Mouse (Mus musculus): ENCODE results near the gene Amigo3. TPM values are rescaled to one million over a fixed set of nuclear protein-coding genes. Genes with fewer than 3 reads are reported as not detected.

Gene Amigo3
- polyA plus RNA-seq, 1 experiment from 2014 or later = 2.1 TPM

- H3K4me1 ChIP-seq (ENCODE audit: control insufficient read depth, low read depth, low read length) = peaks cover 46% of the 10 kb centered on the region
- H3K27ac ChIP-seq (ENCODE audit: low read length) = no peak overlapping the region
- no peak overlapping the region for H3K4me2 ChIP-seq (ENCODE audit: low read depth, low read length)
- no peak overlapping the region for H3K4me3 ChIP-seq (ENCODE audit: low read depth, low read length)
- H3K9me3 ChIP-seq (replicated peaks; ENCODE audit: control insufficient read depth, low read length) = no peaks in the 10 kb centered on the region
- H3K9ac ChIP-seq (ENCODE audit: low read depth, low read length) = no peak overlapping the region
- ATAC-seq (ENCODE audit: low read depth) = no peak
- H3K36me3 ChIP-seq (ENCODE audit: control insufficient read depth, insufficient read depth) = peaks cover 72% of the 10 kb centered on the region
- 94% methylated on average over 7 of the region's 7 CpGs for WGBS (ENCODE audit: insufficient replicate concordance)
- no peaks in the 10 kb centered on the region for H3K27me3 ChIP-seq (ENCODE audit: control insufficient read depth, insufficient read depth, low read depth, low read length)
Observed at GRCm38 (mm10) chr9:108090611-108091120, 37.7 kb downstream of the Amigo3 start.

- Histone ChIP-seq H3K36me3 (ENCODE audit: control insufficient read depth, insufficient read depth) (peaks cover 46% of the 10 kb centered on the region), H3K4me1 (ENCODE audit: control insufficient read depth, low read depth, low read length) (peaks cover 54% of the 10 kb centered on the region)
- 39% methylated on average over 10 of the region's 10 CpGs for WGBS (ENCODE audit: insufficient replicate concordance)
Observed at GRCm38 (mm10) chr9:108093586-108093985, 40.6 kb downstream of the Amigo3 start.

GRCm38 (mm10) chr9:108094184-108094941, 41.4 kb downstream of the Amigo3 start, which contains the start of gene Apeh:
Gene Apeh (minus strand): TSS chr9:108094606.
- Histone ChIP-seq H3K36me3 (ENCODE audit: control insufficient read depth, insufficient read depth) (peaks cover 38% of the 10 kb centered on the region), H3K9ac (ENCODE audit: low read depth, low read length) (peak within 1 kb of the TSS; percentile 99), H3K27me3 (ENCODE audit: control insufficient read depth, insufficient read depth, low read depth, low read length) (no peaks in the 10 kb centered on the region), H3K27ac (ENCODE audit: low read length) (peak within 1 kb of the TSS; percentile 100), H3K4me3 (ENCODE audit: low read depth, low read length) (peak within 1 kb of the TSS; percentile 80), H3K4me2 (ENCODE audit: low read depth, low read length) (peak within 1 kb of the TSS; percentile 94), H3K4me1 (ENCODE audit: control insufficient read depth, low read depth, low read length) (peaks cover 59% of the 10 kb centered on the region), H3K9me3 (replicated peaks; ENCODE audit: control insufficient read depth, low read length) (no peaks in the 10 kb centered on the region)
- peak; percentile 83 for ATAC-seq (ENCODE audit: low read depth)
- WGBS (ENCODE audit: insufficient replicate concordance) = under 1% methylated on average over 52 of the region's 52 CpGs

More at GRCm38 (mm10) chr9:108093586-108093985, 40.6 kb downstream of the Amigo3 start:
- no peaks in the 10 kb centered on the region for H3K27me3 ChIP-seq (ENCODE audit: control insufficient read depth, insufficient read depth, low read depth, low read length)
- peak overlapping the region; percentile 94 for H3K4me2 ChIP-seq (ENCODE audit: low read depth, low read length)
- H3K27ac ChIP-seq (ENCODE audit: low read length) = peak overlapping the region; percentile 100
- peak overlapping the region; percentile 99 for H3K9ac ChIP-seq (ENCODE audit: low read depth, low read length)
- no peaks in the 10 kb centered on the region for H3K9me3 ChIP-seq (replicated peaks; ENCODE audit: control insufficient read depth, low read length)
- no peak for ATAC-seq (ENCODE audit: low read depth)
- H3K4me3 ChIP-seq (ENCODE audit: low read depth, low read length) = peak overlapping the region; percentile 80

- peaks cover 32% of the 10 kb centered on the region for H3K36me3 ChIP-seq (ENCODE audit: control insufficient read depth, insufficient read depth)
Observed at GRCm38 (mm10) chr9:108094998-108095411, 42.0 kb downstream of the Amigo3 start.

GRCm38 (mm10) chr9:108095518-108095917, 42.6 kb downstream of the Amigo3 start:
- peak overlapping the region; percentile 100 for H3K27ac ChIP-seq (ENCODE audit: low read length)
- peak; percentile 16 for ATAC-seq (ENCODE audit: low read depth)
- no peaks in the 10 kb centered on the region for H3K9me3 ChIP-seq (replicated peaks; ENCODE audit: control insufficient read depth, low read length)
- peak overlapping the region; percentile 99 for H3K9ac ChIP-seq (ENCODE audit: low read depth, low read length)
- peaks cover 26% of the 10 kb centered on the region for H3K36me3 ChIP-seq (ENCODE audit: control insufficient read depth, insufficient read depth)
- under 1% methylated on average over 3 of the region's 3 CpGs for WGBS (ENCODE audit: insufficient replicate concordance)
- H3K27me3 ChIP-seq (ENCODE audit: control insufficient read depth, insufficient read depth, low read depth, low read length) = no peaks in the 10 kb centered on the region
- H3K4me2 ChIP-seq (ENCODE audit: low read depth, low read length) = peak overlapping the region; percentile 94
- H3K4me1 ChIP-seq (ENCODE audit: control insufficient read depth, low read depth, low read length) = peaks cover 61% of the 10 kb centered on the region
- peak overlapping the region; percentile 80 for H3K4me3 ChIP-seq (ENCODE audit: low read depth, low read length)

More at GRCm38 (mm10) chr9:108094998-108095411, 42.0 kb downstream of the Amigo3 start:
- WGBS (ENCODE audit: insufficient replicate concordance) = under 1% methylated on average over 16 of the region's 16 CpGs
- peak; percentile 86 for ATAC-seq (ENCODE audit: low read depth)
- peak overlapping the region; percentile 94 for H3K4me2 ChIP-seq (ENCODE audit: low read depth, low read length)
- peak overlapping the region; percentile 80 for H3K4me3 ChIP-seq (ENCODE audit: low read depth, low read length)
- H3K9me3 ChIP-seq (replicated peaks; ENCODE audit: control insufficient read depth, low read length) = no peaks in the 10 kb centered on the region
- peak overlapping the region; percentile 99 for H3K9ac ChIP-seq (ENCODE audit: low read depth, low read length)
- H3K4me1 ChIP-seq (ENCODE audit: control insufficient read depth, low read depth, low read length) = peaks cover 61% of the 10 kb centered on the region
- peak overlapping the region; percentile 100 for H3K27ac ChIP-seq (ENCODE audit: low read length)
- no peaks in the 10 kb centered on the region for H3K27me3 ChIP-seq (ENCODE audit: control insufficient read depth, insufficient read depth, low read depth, low read length)

DNA sequence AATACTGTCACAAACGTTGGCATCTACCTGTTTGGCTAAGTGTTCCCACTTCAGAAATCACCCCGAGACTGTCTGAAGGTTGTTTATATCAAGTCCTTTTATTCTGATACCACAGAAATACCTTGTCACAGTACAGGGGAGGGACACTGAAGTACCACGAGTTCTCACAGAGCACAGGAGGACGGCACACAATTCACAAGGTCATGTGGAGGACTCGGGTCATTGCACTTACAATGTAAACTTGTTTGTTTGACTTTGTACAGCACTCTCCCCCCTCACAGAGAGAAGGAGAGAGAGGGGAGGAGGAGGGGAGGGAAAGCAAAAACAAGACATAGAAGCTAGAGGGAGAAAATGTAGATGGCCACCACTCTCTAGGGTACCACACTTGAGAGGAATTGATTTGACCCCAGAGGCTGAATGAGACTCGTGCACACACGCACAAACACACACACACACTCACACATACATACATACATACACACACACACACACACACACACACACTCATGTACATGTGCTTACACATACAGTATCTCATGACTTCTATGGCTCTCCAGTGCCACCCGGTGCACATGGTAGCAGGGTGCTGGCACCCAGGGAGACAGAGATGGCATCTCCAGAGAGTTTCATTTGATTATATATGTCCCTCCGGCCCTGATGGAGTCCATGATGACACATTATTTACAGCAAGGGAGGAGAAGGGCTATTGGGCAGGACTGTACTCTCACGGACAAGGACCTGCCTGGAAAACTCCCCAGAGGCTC, 43.2 kb downstream of the Amigo3 start:
- H3K4me3 ChIP-seq (ENCODE audit: low read depth, low read length) = peak overlapping the region; percentile 80

GRCm38 (mm10) chr9:108099619-108100018, 46.7 kb downstream of the Amigo3 start:
- H3K27ac ChIP-seq (ENCODE audit: low read length) = peak overlapping the region; percentile 16; the same call in 1 of the 2 replicates
- no peak overlapping the region for H3K4me2 ChIP-seq (ENCODE audit: low read depth, low read length)
- peaks cover 45% of the 10 kb centered on the region for H3K4me1 ChIP-seq (ENCODE audit: control insufficient read depth, low read depth, low read length)
- no peak overlapping the region for H3K4me3 ChIP-seq (ENCODE audit: low read depth, low read length)
- no peaks in the 10 kb centered on the region for H3K9me3 ChIP-seq (replicated peaks; ENCODE audit: control insufficient read depth, low read length)
- 88% methylated on average over 8 of the region's 8 CpGs for WGBS (ENCODE audit: insufficient replicate concordance)
- no peak for ATAC-seq (ENCODE audit: low read depth)
- H3K9ac ChIP-seq (ENCODE audit: low read depth, low read length) = no peak overlapping the region
- H3K36me3 ChIP-seq (ENCODE audit: control insufficient read depth, insufficient read depth) = 0 out of 2 replicates have a peak, but pooled peaks cover 3% of the 10 kb centered on the region
- H3K27me3 ChIP-seq (ENCODE audit: control insufficient read depth, insufficient read depth, low read depth, low read length) = no peaks in the 10 kb centered on the region

More for the DNA sequence above, 43.2 kb downstream of the Amigo3 start:
- H3K4me2 ChIP-seq (ENCODE audit: low read depth, low read length) = peak overlapping the region; percentile 94
- no peaks in the 10 kb centered on the region for H3K9me3 ChIP-seq (replicated peaks; ENCODE audit: control insufficient read depth, low read length)
- H3K4me1 ChIP-seq (ENCODE audit: control insufficient read depth, low read depth, low read length) = peaks cover 59% of the 10 kb centered on the region
- 33% methylated on average over 10 of the region's 10 CpGs for WGBS (ENCODE audit: insufficient replicate concordance)
- H3K36me3 ChIP-seq (ENCODE audit: control insufficient read depth, insufficient read depth) = peaks cover 20% of the 10 kb centered on the region
- H3K27me3 ChIP-seq (ENCODE audit: control insufficient read depth, insufficient read depth, low read depth, low read length) = no peaks in the 10 kb centered on the region
- peak overlapping the region; percentile 99 for H3K9ac ChIP-seq (ENCODE audit: low read depth, low read length)
- peak; percentile 8; the same call in 1 of the 2 replicates for ATAC-seq (ENCODE audit: low read depth)
- H3K27ac ChIP-seq (ENCODE audit: low read length) = peak overlapping the region; percentile 100

GRCm38 (mm10) chr9:108104766-108105548, 52.0 kb downstream of the Amigo3 start:
- H3K9ac ChIP-seq (ENCODE audit: low read depth, low read length) = peak overlapping the region; percentile 32
- peak overlapping the region; percentile 28 for H3K4me3 ChIP-seq (ENCODE audit: low read depth, low read length)
- H3K27ac ChIP-seq (ENCODE audit: low read length) = peak overlapping the region; percentile 23
- peak; percentile 65 for ATAC-seq (ENCODE audit: low read depth)
- 36% methylated on average over 31 of the region's 31 CpGs for WGBS (ENCODE audit: insufficient replicate concordance)
- H3K27me3 ChIP-seq (ENCODE audit: control insufficient read depth, insufficient read depth, low read depth, low read length) = peaks cover 5% of the 10 kb centered on the region; the same call in 1 of the 2 replicates
- peak overlapping the region; percentile 63 for H3K4me2 ChIP-seq (ENCODE audit: low read depth, low read length)
- no peaks in the 10 kb centered on the region for H3K36me3 ChIP-seq (ENCODE audit: control insufficient read depth, insufficient read depth)
- H3K4me1 ChIP-seq (ENCODE audit: control insufficient read depth, low read depth, low read length) = peaks cover 22% of the 10 kb centered on the region
- H3K9me3 ChIP-seq (replicated peaks; ENCODE audit: control insufficient read depth, low read length) = no peaks in the 10 kb centered on the region
